In genomic region chr7:55968258-55968901, GRCm38 (mm10) we compare ENCODE assay signal across 8 mouse cellular contexts. TPM values are rescaled to one million over a fixed set of nuclear protein-coding genes. Genes with fewer than 3 reads are reported as not detected.
DNase-seq lines count a peak whose midpoint lies in the region; ATAC-seq lines count a peak whose summit lies in the region.

No protein-coding gene starts in this region.

- no peaks in the 10 kb centered on the region for H3K27me3 ChIP-seq in kidney, embryonic 14.5 days (ENCODE audit: control insufficient read depth, insufficient read depth, low read length)
- H3K27me3 ChIP-seq in megakaryocyte, embryonic 14.5 days (replicated peaks), result no peaks in the 10 kb centered on the region
- no peaks in the 10 kb centered on the region for H3K27me3 ChIP-seq in stomach, embryonic 15.5 days (replicated peaks)

- no peaks in the 10 kb centered on the region for H3K4me1 ChIP-seq in kidney, embryonic 14.5 days (ENCODE audit: control insufficient read depth, insufficient read depth, low read length)
- peaks cover 46% of the 10 kb centered on the region for H3K4me1 ChIP-seq in megakaryocyte, embryonic 14.5 days
- no peaks in the 10 kb centered on the region for H3K4me1 ChIP-seq in stomach, embryonic 15.5 days

- H3K27ac ChIP-seq in kidney, embryonic 14.5 days (ENCODE audit: low read depth, low read length), result no peak overlapping the region
- H3K27ac ChIP-seq in stomach, embryonic 15.5 days, result peak overlapping the region; percentile 40; the same call in 1 of the 2 replicates

- peak overlapping the region; percentile 1; the same call in 1 of the 2 replicates for H3K4me3 ChIP-seq in kidney, embryonic 14.5 days (ENCODE audit: low read length)
- H3K4me3 ChIP-seq in megakaryocyte, embryonic 14.5 days (replicated peaks), result peak overlapping the region; percentile 91
- peak overlapping the region; percentile 31 for H3K4me3 ChIP-seq in stomach, embryonic 15.5 days (replicated peaks)

- H3K4me2 ChIP-seq in kidney, embryonic 14.5 days (replicated peaks; ENCODE audit: low read depth, low read length), result peak overlapping the region; percentile 6; the same call in 1 of the 2 replicates
- H3K4me2 ChIP-seq in stomach, embryonic 15.5 days, result peak overlapping the region; percentile 44

- 35% methylated on average over 16 of the region's 16 CpGs for WGBS in kidney, embryonic 14.5 days
- WGBS in stomach, embryonic 15.5 days, result 34% methylated on average over 16 of the region's 16 CpGs

- H3K9ac ChIP-seq in kidney, embryonic 14.5 days (ENCODE audit: low read depth, low read length), result no peak overlapping the region
- no peak overlapping the region for H3K9ac ChIP-seq in stomach, embryonic 15.5 days

- no peak for ATAC-seq in kidney, embryonic 14.5 days (ENCODE audit: low FRiP score, low TSS enrichment)
- ATAC-seq in stomach, embryonic 15.5 days (ENCODE audit: insufficient read depth, low FRiP score, low read depth), result peak; percentile 47; the same call in 1 of the 2 replicates

- no peaks in the 10 kb centered on the region for H3K36me3 ChIP-seq in kidney, embryonic 14.5 days (ENCODE audit: control insufficient read depth, insufficient read depth, low read length)
- H3K36me3 ChIP-seq in megakaryocyte, embryonic 14.5 days (replicated peaks; ENCODE audit: low read length), result no peaks in the 10 kb centered on the region
- H3K36me3 ChIP-seq in stomach, embryonic 15.5 days, result no peaks in the 10 kb centered on the region

- DNase-seq in kidney, postnatal 14 days, result no peak
- peak; percentile 30 for DNase-seq in MN1 (ENCODE audit: low spot score)
- DNase-seq in heart, adult 18-20 months, result peak; percentile 31 to 32
- DNase-seq in kidney, postnatal 10 days, result peak; percentile 19
- DNase-seq in layer of hippocampus, postnatal 36 days, result no peak

- no peaks in the 10 kb centered on the region for H3K9me3 ChIP-seq in kidney, embryonic 14.5 days (ENCODE audit: control insufficient read depth, low read length)
- H3K9me3 ChIP-seq in megakaryocyte, embryonic 14.5 days, result no peaks in the 10 kb centered on the region
- H3K9me3 ChIP-seq in stomach, embryonic 15.5 days, result no peaks in the 10 kb centered on the region

RNA-seq across cellular contexts. Expression of gene Nipa2, which starts 6.1 kb away (rescaled TPM):
- polyA plus RNA-seq in kidney, embryonic 14.5 days (2014; fragmentation: Nextera tagmentation; extraction: Ambion mirVana), result 39.8 and 56.1 TPM in 2 replicates
- total RNA-seq in heart, adult 18-20 months (2021), result 10 to 100 TPM; 38.8 to 40.0 TPM
- polyA plus RNA-seq in megakaryocyte, embryonic 14.5 days (2012; ENCODE audit: insufficient read depth, low replicate concordance), result 1.4 and 3.8 TPM in 2 replicates
- 45.2 and 51.2 TPM in 2 replicates for polyA plus RNA-seq in stomach, embryonic 15.5 days (2015; fragmentation: Nextera tagmentation; extraction: Ambion mirVana)
- total RNA-seq in layer of hippocampus, postnatal 36 days (2021), result 10 to 100 TPM; 44.9 to 61.6 TPM

RNA-seq across cellular contexts. Expression of gene Nipa1, which starts 51.4 kb away (rescaled TPM):
- polyA plus RNA-seq in kidney, embryonic 14.5 days (2014; fragmentation: Nextera tagmentation; extraction: Ambion mirVana), result 3.3 and 4.4 TPM in 2 replicates
- total RNA-seq in heart, adult 18-20 months (2021), result 1 to 10 TPM; 7.7 to 7.9 TPM
- 0.86 TPM in 1 of 2 replicates, not detected in the other for polyA plus RNA-seq in megakaryocyte, embryonic 14.5 days (2012; ENCODE audit: insufficient read depth, low replicate concordance)
- 7.6 and 8.8 TPM in 2 replicates for polyA plus RNA-seq in stomach, embryonic 15.5 days (2015; fragmentation: Nextera tagmentation; extraction: Ambion mirVana)
- 10 to 100 TPM; 60.5 to 61.2 TPM for total RNA-seq in layer of hippocampus, postnatal 36 days (2021)

Comparison
In these comparisons a context has a peak if more than half of its experiments do, and no peak if none do; other contexts are left out.
1. DNase-seq: peak in MN1 (single experiment), heart, adult 18-20 months (2 of 2) and kidney, postnatal 10 days (single experiment); none in kidney, postnatal 14 days (single experiment) and layer of hippocampus, postnatal 36 days (0 of 2).
2. H3K4me3 ChIP-seq: peak in every context shown above with its lines; median percentile 91 in megakaryocyte, embryonic 14.5 days; 31 in stomach, embryonic 15.5 days; 1 in kidney, embryonic 14.5 days.